Comparison of ENCODE assay signal across 8 mouse cellular contexts in genomic region chr8:85555181-85556145, GRCm38 (mm10). TPM values are rescaled to one million over a fixed set of nuclear protein-coding genes. Genes with fewer than 3 reads are reported as not detected.
DNase-seq lines count a peak whose midpoint lies in the region; ATAC-seq lines count a peak whose summit lies in the region.

TSS of gene Dnaja2 (minus strand) at chr8:85555344.

- H3K36me3 ChIP-seq in hindbrain, embryonic 14.5 days (replicated peaks; ENCODE audit: control insufficient read depth, insufficient read depth): peaks cover 28% of the 10 kb centered on the region

- peak within 1 kb of the TSS; percentile 74 for H3K4me2 ChIP-seq in hindbrain, embryonic 14.5 days (replicated peaks)

- peak; percentile 81 for DNase-seq in R1 (ENCODE audit: low read depth, low spot score)
- DNase-seq in cerebellum, postnatal 14 days: peak; percentile 95 to 96
- DNase-seq in frontal cortex, postnatal 25 days (ENCODE audit: low spot score in 2 of 2): peak; percentile 76 to 82
- DNase-seq in hindbrain, embryonic 14.5 days (ENCODE audit: low spot score): peak; percentile 92
- peak; percentile 90 to 92 for DNase-seq in layer of hippocampus, postnatal 36 days
- peak; percentile 86 for DNase-seq in lung, postnatal 36 days
- DNase-seq in right cerebral cortex, adult 18-20 months: peak; percentile 90
- peak; percentile 68 for DNase-seq in urinary bladder, postnatal 10 days (ENCODE audit: low spot score)

- 1% methylated on average over 77 of the region's 77 CpGs for WGBS in hindbrain, embryonic 14.5 days

- H3K9me3 ChIP-seq in hindbrain, embryonic 14.5 days (ENCODE audit: control insufficient read depth, low read length): no peaks in the 10 kb centered on the region

- H3K4me3 ChIP-seq in hindbrain, embryonic 14.5 days (replicated peaks; ENCODE audit: low read length): peak within 1 kb of the TSS; percentile 94

- H3K4me1 ChIP-seq in hindbrain, embryonic 14.5 days (replicated peaks; ENCODE audit: control insufficient read depth, insufficient read depth, low read length): peaks cover 13% of the 10 kb centered on the region

- ATAC-seq in hindbrain, embryonic 14.5 days (ENCODE audit: low FRiP score): peak; percentile 96

- H3K9ac ChIP-seq in hindbrain, embryonic 14.5 days: peak within 1 kb of the TSS; percentile 89

- peak within 1 kb of the TSS; percentile 95 for H3K27ac ChIP-seq in hindbrain, embryonic 14.5 days

- no peaks in the 10 kb centered on the region for H3K27me3 ChIP-seq in hindbrain, embryonic 14.5 days (ENCODE audit: control insufficient read depth, insufficient read depth, low read length)

RNA-seq across cellular contexts. Expression of gene Dnaja2, which starts in this region (rescaled TPM):
- 172 and 197 TPM in 2 replicates for polyA plus RNA-seq in hindbrain, embryonic 14.5 days (2014; fragmentation: Nextera tagmentation; extraction: Ambion mirVana)
- total RNA-seq in layer of hippocampus, postnatal 36 days (2021): 100 to 1,000 TPM; 184 to 213 TPM

Comparison
In these comparisons a context has a peak if more than half of its experiments do, and no peak if none do; other contexts are left out.
1. Peak in every context shown above with its lines: DNase-seq, ATAC-seq, H3K4me3 ChIP-seq and H3K27ac ChIP-seq.